Mouse (Mus musculus) urinary bladder, postnatal 4 days (tissue): Measurements from ENCODE around the gene Bpi.
A peak's percentile ranks its signal among the peaks of the same experiment; 100 is the strongest.

Experiments
- DNase-seq, 2 experiments: peaks; one replicate each; pipeline ENCODE4 v3.0.0; 2021 to 2022; ENCODE audit warnings: low spot score in 2 of 2

The Bpi gene

DNA sequence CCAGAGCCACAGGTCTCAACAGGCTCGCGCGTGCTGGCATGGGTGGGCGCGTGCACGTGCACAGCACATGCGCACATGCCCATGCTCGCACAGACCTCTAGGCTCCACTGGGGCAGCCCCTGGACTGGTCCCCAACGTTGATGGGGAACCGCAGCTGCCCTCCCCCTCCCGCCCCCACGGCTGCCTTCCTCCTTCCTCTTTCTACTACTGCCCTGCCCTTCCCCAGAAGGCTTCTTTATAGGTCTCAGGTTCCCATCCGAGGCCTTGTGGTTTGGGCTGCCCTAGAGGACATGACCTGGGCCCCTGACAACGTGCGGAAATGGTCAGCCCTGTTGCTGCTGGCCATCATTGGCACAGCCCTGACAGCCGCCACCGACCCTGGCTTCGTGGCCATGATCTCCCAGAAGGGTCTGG is at the start of gene Bpi:
Gene Bpi, plus strand, starts transcription at position 90 of the 414 bp plus-strand sequence.
- DNase-seq: no peak

DNA sequence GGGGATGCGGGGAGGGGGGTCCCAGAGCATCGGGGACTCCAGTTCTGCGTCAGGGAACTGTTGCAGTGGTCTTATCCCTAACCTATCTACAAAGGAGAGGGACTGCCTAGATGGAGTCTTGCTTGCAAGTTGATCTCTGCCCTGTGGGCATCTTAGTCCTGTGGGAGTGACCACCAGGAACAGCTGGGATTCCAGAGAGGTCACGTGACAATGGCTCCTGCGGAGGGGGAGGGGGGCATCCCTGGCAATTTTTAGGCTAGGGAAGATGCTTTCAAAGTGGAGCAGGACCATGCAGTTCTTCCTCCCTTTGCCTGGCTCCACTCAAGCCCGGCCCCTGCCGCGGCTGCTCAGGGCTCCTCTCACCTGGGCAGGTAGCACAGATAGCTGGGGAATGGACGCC is 48.1 kb upstream of the Bpi start:
- no peak for DNase-seq

DNA sequence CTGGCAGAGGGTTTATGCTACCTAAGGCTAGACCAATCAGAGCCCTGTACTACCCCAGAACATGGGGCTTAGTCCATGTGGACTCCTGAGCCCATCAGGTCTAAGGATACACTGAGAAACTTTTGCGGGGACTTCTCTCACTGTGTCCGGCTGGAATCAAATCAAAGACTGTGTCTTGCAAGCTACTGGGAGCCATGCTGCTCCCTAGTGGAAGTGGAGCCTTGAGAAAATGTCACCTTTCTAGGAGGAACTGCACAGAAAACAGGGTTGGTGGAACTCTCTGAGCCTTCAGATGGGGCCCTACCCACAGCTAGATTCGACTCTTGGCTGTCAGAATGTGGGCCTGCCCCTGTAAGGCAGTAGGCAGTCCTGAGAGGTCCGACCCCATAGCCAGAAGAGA is 47.4 kb upstream of the Bpi start:
- no peak for DNase-seq

DNA sequence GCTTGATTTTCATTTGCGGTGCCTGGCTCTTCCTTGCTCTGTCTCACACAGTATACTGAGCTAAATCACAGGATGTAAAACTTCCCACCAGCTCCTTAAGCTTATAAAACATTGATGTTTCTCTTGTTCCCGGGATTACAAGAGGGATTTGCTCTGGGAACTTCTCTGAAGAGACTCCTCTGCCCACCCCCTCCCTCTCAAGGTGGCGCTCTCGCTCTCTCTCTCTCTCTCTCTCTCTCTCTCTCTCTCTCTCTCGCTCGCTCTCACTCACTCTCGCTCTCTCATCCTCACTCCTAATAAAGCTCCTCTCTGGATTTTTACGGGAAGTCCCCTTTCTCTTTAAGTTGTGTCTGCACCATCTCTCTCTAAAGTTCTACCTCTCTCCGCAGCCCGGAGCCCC is 46.9 kb upstream of the Bpi start:
- no peak for DNase-seq

DNA sequence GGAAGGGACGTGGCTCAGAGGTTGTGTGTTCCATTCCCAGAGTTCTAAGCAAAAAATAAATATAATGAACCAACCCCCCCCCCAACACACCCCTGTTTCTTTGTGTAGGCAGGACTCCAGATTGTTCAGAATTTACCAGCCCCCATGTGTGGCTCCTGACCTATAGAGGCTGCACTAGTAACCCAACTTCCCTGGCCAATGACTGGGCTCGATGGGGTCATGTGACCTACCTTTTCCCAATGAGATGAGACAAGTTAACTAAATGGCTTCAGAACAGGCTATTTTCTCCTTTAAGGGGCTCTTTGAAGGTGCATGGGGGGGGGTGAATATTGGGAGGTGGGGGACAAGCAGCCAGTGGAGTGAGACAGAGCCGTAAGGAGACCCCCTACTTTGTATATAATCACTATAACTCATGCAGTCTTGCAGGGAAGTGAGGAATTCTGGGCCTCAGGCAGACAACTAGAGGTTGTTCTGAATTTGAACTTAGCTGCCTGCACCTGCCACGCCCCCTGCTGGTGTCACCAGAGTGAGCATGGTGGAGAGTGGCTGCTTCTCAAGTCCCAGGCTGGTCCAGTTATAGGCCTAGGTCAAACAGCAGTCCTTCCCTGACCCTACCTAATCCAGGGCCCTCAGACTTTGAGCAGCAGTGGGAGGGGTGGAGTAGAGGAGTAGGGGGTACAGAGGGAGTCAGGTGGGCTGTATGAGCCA is 46.0 kb upstream of the Bpi start:
- DNase-seq: no peak

DNA sequence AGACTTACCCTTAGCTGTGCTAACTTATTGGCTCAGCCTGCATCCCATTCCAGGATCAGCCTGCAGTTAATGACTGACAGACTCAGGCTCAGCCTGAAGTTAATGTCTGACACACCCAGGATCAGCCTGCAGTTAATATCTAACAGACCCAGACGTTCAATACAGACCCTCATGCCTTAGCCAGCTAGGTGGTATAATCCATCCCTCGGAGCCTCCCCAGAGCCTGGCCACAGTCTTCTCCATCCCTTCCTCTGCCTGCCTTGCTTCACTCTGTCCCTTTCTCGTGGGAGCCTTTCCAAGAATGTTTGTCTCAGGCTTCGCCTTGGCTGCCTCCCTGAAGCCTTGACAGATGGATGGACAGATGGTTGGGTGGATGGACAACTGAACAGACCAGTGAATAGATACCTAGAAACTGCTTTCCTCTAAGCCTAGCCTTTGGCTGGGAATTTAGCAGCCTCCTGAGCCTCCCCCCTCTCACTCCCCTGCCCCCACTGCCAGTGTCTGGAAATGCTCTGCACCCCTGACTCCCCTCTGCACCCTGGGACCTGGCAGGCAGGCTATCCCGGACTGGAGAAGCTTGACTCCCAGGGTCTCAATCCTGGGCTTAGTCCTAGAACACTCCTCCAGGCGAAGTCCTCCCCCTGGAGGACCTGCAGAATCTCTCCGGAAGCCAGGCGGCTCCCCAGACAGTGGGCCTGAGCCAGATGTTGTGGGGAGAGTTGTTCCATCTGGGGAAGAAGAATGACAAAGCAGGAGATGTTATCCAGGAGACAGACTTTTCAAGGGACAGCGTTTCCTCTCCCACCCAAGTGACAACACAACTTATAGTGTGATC is 42.4 kb upstream of the Bpi start:
- DNase-seq: peak; percentile 64 to 68

DNA sequence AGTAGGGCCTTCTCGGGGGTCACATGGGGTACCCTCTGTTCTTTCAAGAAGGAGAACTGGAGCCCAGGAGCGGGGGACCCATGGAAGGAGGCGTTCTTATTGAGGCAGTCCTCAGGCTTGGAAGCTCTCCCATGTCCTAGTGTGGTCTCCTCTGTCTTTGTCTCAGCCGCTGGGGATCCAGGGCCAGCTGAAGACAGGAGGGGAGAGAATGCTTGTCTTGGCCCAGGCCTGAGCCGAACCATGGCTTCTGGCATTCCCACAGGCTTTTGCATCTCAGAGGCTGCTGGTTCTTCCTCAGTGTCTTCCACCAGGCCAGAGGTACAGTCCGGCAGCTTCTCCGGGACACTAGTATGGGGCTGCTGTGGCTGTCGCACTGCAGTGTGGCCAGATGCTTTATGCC is 41.4 kb upstream of the Bpi start:
- peak in 1 of 2 experiments; percentile 43 for DNase-seq

DNA sequence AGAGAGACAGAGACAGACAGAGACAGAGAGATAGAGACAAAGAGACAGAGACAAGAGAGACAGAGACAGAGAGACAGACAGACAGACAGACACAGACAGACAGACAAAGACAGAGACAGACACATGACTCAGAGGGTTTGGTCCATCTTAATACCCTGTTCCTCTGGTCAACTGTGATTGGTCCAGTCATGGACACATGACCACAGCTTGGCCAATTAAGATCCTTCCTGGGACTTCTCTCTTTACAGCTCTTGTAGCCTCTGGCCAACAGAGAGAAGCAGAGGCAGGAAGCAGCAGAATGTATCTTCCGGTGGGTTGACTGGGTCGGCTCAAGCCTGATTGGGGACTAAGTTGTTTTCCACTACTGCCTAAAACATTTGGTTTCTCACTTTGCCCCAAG is 38.3 kb upstream of the Bpi start:
- DNase-seq: no peak

DNA sequence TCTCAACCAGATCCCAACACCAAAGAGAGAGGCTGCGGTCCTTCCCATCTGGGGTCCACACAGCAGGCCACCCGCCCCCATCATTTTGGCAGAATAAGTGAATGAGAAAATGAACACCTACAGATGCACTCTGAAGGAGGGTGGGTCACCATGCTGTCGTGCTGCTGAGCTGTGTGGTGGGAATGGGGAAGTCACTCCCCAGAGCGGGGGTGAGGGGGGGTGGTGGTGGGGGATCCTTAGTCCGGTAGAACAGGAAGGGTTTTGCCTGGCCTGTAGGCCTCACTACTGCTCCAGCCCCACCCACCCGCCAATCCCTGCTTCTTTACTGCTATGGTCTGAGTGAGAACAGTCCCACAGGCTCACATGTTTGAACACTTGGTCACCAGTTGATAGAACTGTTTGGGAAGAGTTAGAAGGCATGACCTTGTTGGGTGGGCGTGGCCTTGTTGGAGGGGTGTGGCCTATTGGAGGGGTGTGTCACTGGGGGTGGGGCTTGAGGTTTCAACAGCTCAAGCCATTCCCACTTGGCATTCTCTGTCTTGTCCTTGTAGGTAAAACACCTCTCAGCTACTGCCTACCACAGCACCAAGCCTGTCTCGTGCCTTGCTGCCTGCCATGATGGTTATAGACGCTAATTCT is 36.3 kb upstream of the Bpi start:
- DNase-seq: no peak

DNA sequence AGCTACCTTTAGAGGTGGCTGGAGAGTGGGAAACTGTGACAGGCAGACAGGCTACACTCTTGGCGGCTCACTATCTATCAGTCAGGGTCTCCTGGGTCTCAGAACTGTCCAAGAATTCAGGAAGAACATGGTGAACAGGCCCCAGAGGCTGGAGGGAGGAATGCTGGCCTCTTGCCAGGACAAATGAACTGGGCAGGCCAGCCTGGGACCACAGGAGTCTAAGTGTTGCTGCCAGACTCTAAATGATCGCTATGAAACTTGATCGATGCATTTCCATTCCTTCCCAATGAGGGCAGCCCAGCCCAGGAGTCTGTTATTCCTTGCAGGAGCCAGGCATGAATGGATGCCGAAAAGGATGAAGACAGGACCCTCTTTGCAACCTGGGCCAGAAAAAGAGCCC is 35.2 kb upstream of the Bpi start:
- peak in 1 of 2 experiments; percentile 64 for DNase-seq

DNA sequence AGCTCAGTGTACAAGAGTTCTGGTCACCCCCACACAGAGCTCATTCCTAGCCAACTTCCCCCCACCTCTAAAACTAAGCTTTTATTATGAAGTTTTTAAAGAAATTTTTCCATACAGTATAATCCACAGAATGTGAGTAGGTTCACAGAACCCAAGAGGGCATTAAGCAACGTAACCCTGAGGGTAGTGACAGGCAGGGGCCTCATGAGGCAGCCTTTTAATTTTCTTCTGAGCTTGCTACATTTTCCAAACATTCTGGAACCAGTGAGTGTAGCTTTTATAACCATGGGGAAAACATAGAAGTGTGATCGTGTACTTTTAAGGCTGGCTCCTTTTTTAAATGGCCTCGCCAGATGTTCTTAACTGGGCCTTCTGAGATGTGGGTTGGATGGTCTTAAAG is 34.4 kb upstream of the Bpi start:
- no peak for DNase-seq

DNA sequence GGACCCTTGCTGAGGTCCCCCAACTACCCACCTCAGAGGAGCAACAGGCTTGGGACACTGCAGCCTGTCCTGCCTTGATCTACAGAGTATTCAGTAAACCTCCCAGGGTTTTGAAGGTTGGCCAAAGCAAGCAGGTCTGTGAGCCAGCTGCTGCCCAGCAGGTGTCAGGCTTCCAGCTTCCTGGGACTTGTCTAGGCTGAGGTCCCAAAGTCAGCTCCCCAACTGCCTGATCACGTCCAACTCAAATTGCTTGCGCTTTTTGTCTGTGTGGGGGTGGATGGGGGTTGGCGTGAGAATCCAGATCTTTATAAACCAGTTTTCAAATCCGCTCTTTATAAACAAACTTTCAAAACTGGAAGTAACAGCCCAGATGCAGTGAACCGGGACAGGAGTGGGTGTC is 32.6 kb upstream of the Bpi start:
- DNase-seq: peak in 1 of 2 experiments; percentile 51

DNA sequence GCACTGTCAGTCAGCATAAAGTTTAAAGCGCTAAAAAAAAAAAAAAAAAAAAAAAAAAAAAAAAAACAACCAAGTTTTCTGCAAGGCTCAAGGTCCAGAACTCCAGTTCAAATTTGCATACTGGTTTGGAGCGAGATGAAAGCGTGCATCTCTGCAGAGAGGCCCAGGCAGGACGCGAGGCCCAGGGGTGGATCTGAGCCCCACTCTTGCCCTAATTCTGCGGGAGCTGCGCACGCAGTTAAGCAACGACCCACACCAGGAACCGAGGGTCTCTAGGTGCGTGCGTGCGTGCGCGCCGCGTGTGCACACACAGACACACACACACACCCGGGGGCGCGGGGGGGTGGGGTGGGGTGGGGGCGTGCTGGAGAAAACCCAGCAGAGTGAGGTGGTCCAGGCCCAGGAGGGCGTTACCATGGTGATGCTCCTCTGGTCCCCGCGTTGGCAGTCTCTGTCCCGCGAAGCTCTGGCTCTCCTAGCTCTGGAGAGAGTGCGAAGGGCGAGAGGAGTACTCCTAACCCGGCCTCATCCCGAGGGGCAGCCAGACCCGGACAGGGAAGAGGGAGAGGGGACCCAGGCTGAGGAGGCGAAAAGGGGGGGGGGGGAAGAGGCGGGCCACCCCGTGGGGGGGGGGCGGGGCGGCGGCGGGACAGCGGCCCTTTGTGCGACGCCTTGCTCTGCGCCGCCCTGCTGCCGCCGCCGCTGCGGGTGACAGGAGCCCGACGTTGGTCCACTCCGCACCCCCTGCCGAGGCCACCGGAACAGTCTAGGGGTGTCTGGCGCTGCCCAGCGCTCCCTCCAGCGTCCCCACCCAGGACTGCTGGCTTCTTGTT is 29.0 kb upstream of the Bpi start, which contains the start of gene D630003M21Rik:
Gene D630003M21Rik, minus strand, starts transcription at position 553 of the 833 bp plus-strand sequence.
- no peak for DNase-seq

DNA sequence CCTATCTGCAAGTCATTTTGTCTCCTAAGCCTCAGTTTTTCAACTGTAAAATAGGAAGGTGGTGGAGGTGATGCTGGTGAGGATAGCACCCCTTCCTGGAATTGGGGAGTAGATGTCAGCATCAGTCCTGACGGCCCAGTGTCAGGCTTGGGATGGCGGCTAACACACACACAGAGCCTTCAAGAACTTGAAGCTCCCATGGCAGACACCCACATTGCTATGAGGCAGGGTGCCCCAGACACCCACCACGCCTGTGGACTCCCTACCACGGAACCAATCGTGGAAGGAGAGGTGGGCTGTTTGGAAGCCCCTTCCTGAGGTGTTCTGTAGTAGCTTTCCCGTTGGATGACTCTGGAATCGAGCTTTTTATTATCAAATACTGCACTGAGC is 28.4 kb upstream of the Bpi start:
- DNase-seq: no peak

DNA sequence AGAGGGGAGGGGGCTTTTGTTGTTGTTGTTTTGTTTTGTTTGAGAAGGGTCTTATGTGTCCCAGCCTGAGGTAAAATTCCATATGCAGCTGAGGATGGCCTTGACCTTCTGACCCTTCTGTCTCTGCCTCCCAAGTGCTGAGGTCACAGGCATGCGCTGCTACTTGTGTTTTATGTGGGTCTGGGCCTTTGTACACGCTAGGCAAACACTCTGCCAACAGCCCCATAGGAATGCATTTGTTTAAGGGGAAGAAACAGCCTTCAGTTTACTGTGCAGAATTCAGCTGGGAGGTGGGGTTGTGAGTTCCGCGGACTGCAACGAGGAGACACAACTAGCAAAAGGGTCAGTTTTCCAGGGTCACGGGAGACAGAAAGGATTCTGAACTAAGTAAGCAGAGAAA is 27.3 kb upstream of the Bpi start:
- DNase-seq: no peak

DNA sequence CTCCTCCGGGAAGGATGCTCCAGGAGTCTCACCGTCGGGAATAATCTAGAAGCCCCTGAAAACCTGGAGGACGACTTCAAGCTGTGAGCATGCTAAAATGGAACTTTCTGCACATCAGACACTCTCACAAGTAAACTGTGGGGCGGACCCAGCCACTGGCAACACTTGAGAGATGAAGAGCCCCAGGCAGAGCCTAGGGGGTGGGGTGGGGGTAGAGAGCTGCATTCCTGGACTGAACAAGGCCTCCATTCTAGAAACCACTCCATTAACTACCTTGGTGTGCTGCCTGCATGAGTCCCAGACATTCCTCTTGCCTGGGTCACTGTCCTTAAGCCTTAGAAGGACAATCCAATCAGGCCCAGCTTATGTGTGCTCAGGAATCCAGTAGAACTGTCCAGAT is 26.8 kb upstream of the Bpi start:
- no peak for DNase-seq

DNA sequence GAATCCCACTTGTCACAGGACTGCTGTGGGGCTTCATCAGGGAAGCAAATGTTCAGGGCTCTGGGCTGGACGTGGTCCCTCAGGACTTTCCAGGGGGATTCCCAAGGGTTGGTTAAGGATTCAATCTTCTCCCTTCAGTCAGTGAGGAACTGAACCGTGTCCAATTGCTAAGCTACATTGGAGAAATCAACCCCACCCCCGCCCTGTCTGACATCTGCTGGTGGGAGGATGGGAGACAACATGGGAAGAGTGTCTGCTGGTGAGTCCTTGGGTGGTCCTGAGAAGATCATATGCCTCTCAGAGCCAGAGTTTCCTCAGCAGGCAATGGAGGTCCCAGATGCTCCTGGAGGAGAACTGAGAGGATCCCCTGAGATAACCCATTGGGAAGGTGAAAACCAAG is 25.5 kb upstream of the Bpi start:
- DNase-seq: no peak

DNA sequence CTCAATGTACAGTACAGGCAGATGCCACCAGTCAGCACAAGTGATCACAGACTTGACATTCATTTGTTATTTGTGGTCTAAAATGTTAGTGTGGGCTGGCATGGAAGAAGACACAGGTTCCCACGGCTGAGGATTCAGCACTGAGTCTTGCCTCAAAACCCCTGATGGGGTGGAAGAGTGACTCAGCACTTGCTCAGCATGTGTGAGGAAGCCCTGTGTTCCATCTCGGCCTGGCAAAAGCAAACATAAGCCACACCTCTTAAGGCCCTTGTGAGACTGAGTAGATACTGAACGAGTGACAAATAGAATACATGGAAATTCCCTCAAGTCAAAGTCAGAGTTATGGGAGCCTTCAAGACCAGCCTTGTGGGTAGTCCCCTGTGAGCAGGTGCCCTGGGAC is 24.8 kb upstream of the Bpi start:
- DNase-seq: no peak

DNA sequence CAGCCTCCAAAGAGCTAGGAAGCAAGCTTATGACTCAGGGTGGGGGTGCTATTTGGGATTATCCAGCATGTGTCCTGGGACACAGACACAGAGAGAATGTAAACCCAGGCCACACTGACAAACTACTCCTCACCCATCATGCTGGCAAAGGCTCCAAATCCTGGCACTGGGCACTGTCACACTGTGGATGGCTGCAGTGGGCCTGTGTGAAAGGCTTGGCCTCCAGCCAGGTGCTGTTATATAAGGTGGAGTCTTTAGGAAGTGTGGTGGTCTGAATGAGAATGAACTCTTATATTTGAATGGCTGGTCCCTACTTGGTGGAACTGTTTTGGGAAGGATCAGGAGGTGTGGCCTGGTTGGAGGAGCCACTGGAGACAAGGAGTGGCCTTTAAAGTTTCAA is 21.2 kb upstream of the Bpi start:
- no peak for DNase-seq

DNA sequence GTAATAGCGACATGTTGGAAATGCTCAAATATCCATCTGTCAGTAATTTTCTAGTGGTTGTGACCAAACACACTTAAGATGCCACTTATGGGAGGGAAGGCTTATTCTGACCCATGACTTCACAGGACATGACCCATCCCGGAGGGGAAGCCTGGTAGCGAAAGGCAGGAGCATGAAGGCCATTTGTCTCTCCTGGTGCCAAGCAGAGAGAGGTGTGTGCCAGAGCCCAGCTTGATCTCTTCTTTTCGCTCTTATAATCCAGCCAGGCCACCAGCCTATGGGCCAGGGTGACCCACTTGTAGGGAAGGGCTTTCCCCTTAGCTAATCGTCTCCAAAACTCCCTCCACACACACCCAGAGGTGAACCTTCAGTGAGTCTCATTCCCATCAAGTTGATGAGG is 19.8 kb upstream of the Bpi start:
- DNase-seq: no peak

DNA sequence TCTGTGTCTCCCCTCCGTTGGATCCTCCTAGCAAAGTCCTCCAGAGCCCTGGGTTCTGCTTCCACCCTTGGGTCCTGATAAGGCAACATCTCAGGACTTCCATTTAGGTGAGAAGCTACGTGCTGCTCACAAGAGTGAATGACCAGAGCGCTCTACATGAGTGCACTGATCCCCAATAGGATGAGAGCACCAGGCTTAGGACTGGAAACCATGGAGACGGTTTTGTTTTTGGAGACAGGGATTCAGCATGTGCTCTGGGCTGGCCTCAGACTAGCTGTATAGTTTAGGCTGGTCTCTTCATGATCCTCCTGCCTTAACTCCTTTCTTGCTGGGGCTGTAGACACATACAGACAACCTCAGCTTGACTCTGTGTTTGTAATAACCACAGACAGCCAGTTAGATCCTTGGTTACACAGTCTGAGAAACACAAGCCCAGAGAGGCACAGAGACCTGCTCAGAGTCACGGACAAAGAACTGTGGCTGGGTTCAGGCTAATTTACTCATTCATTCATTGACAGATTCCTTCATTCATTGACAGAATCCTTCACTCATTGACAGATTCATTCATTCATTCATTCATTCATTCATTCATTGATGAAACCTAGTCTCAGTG is 16.7 kb upstream of the Bpi start:
- DNase-seq: no peak
